Mouse (Mus musculus) midbrain, embryonic 13.5 days (tissue): ENCODE results near the gene Apaf1. TPM values are rescaled to one million over a fixed set of nuclear protein-coding genes. Genes with fewer than 3 reads are reported as not detected.

Experiments
- ATAC-seq: fragments of 200-750 bp; cut with Nextera tagmentation; 2 replicates; pipeline ENCODE4 v1.8.0; 2017; ENCODE audit warnings: mild to moderate bottlenecking, moderate TSS enrichment, moderate library complexity
- H3K27ac ChIP-seq: fragments of 300-500 bp; sonication (generic); 2 replicates; pipeline ENCODE4 v1.5.1; 2015; ENCODE audit warnings: inconsistent platforms, mild to moderate bottlenecking, moderate library complexity
- H3K27me3 ChIP-seq: fragments of 300-500 bp; sonication (generic); 2 replicates; pipeline ENCODE4 v1.6.1; 2015; ENCODE audit warnings: mild to moderate bottlenecking, inconsistent platforms
- H3K36me3 ChIP-seq: fragments of 300-500 bp; sonication (generic); 2 replicates; pipeline ENCODE4 v1.6.1; 2015; ENCODE audit warnings: mild to moderate bottlenecking, inconsistent platforms
- H3K4me1 ChIP-seq: fragments of 300-500 bp; sonication (generic); replicated peaks from 2 replicates; pipeline ENCODE4 v1.6.1; 2015; ENCODE audit warnings: inconsistent platforms
- H3K4me2 ChIP-seq: fragments of 300-500 bp; sonication (generic); replicated peaks from 2 replicates; pipeline ENCODE4 v1.6.1; 2015; ENCODE audit warnings: moderate library complexity, mild to moderate bottlenecking, inconsistent platforms
- H3K4me3 ChIP-seq: fragments of 300-500 bp; sonication (generic); replicated peaks from 2 replicates; pipeline ENCODE4 v1.5.1; 2015; ENCODE audit warnings: mild to moderate bottlenecking, inconsistent platforms
- H3K9ac ChIP-seq: fragments of 300-500 bp; sonication (generic); replicated peaks from 2 replicates; pipeline ENCODE4 v1.6.1; 2015; ENCODE audit warnings: mild to moderate bottlenecking, inconsistent platforms
- H3K9me3 ChIP-seq: fragments of 300-500 bp; sonication (generic); 2 replicates; pipeline ENCODE4 v1.6.1; 2016; ENCODE audit warnings: mild to moderate bottlenecking, inconsistent platforms
- WGBS: fragments of 180-500 bp; shearing (Covaris S2); methylation state at CpG from one replicate; pipeline ENCODE4 v1.1.7; 2015; 5-methylcytosine and 5-hydroxymethylcytosine counted together
- polyA plus RNA-seq: library from polyadenylated mRNA; unstranded; fragments of >200 nt; fragmentation: Nextera tagmentation; extraction: Ambion mirVana; gene quantifications from 2 replicates; pipeline ENCODE4 v1.2.1, GENCODE M21; 2015

The Apaf1 gene
- polyA plus RNA-seq, 1 experiment from 2014 or later: 20.1 TPM

DNA sequence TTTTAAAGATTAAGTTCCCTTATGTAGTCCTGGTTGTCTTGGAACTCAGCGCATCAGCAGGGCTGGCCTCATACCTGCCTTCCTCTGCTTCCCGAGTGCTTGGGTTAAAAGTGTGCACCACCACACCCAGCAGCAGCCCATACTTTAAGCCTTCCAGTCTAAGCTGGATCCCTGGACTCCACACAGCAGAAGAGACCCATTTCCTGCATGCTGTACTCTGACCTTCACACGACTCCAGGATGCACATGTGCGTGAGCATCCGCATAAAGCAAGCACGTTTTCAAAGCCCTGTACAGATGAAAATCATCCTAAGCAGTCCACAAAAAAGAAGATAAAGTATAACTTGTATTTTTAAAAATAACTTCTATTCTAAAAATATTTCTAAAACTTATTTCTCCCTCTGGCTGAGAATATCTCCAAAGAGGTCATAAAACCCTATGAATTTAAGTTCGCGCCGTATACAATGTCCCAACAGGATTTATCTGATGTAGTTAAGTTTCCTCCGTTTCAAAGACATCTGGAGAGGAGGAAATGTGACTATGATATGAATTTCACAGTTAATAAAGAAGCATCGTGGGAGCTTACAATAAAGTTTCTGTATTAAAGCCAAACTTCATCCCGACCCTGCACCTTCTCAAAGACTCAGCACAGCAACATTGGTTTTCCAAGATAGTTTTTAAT is 76.6 kb downstream of the Apaf1 start:
- 93% methylated on average over 12 of the region's 12 CpGs for WGBS
- Histone ChIP-seq H3K27me3 (no peaks in the 10 kb centered on the region), H3K4me1 (no peaks in the 10 kb centered on the region), H3K9me3 (no peaks in the 10 kb centered on the region), H3K9ac (no peak overlapping the region), H3K4me2 (no peak overlapping the region), H3K27ac (no peak overlapping the region), H3K4me3 (no peak overlapping the region), H3K36me3 (peaks cover 29% of the 10 kb centered on the region)
- no peak for ATAC-seq

DNA sequence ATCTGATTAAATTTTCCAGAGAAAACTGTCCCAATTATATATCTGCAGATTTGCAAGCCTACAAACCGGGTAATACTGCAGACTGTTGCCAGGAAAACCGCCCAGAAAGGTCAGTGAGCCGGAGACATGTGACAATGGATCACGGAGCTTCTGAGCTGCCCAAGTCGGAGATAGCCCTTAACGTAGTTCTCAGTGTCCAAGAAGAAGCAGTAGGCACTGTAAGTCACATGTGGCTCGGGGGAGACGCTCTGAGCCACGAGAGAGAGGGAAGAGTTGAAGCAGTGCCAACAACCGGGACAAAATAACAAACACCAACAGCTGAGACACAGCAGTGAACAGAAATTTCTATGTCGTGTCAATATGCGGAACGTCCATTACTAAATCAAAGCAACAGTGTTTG is 81.1 kb downstream of the Apaf1 start:
- Histone ChIP-seq H3K9me3 (no peaks in the 10 kb centered on the region), H3K9ac (no peak overlapping the region), H3K4me2 (no peak overlapping the region), H3K27me3 (no peaks in the 10 kb centered on the region), H3K4me3 (no peak overlapping the region), H3K36me3 (peaks cover 13% of the 10 kb centered on the region), H3K4me1 (no peaks in the 10 kb centered on the region), H3K27ac (no peak overlapping the region)
- ATAC-seq: no peak
- 80% methylated on average over 13 of the region's 13 CpGs for WGBS

GRCm38 (mm10) chr10:90999899-91000298 is 82.7 kb downstream of the Apaf1 start:
- Histone ChIP-seq H3K27ac (no peak overlapping the region), H3K27me3 (no peaks in the 10 kb centered on the region), H3K36me3 (peaks cover 25% of the 10 kb centered on the region), H3K9ac (no peak overlapping the region), H3K4me2 (no peak overlapping the region), H3K4me3 (no peak overlapping the region), H3K9me3 (no peaks in the 10 kb centered on the region), H3K4me1 (no peaks in the 10 kb centered on the region)
- WGBS: 91% methylated on average over 5 of the region's 5 CpGs
- no peak for ATAC-seq

DNA sequence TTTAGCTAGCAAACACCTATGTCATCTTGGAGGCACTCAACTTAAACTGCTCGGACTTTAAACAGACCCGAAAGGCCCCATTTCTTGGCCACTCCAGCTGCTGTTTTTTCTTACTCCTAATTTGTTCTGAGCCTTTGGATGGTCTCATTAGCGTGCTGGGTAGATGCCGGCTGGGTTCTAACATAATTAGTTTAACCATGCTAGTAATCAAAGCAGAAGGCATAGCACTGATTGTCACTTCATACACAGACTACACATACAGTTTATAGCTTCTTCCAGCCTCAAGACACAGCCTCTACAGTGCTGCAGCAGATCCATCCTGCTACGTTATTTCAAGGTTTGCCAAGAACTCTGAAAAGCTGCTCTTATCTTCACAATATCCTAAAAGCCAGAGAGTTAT is 88.7 kb downstream of the Apaf1 start:
- Histone ChIP-seq H3K4me1 (no peaks in the 10 kb centered on the region), H3K27ac (no peak overlapping the region), H3K4me2 (no peak overlapping the region), H3K9ac (no peak overlapping the region), H3K27me3 (no peaks in the 10 kb centered on the region), H3K9me3 (no peaks in the 10 kb centered on the region), H3K4me3 (no peak overlapping the region), H3K36me3 (peaks cover 50% of the 10 kb centered on the region)
- WGBS: 85% methylated on average over 5 of the region's 5 CpGs
- no peak for ATAC-seq

GRCm38 (mm10) chr10:90992237-90992636 is 90.3 kb downstream of the Apaf1 start:
- no peaks in the 10 kb centered on the region for H3K9me3 ChIP-seq
- no peak for ATAC-seq
- peaks cover 52% of the 10 kb centered on the region for H3K36me3 ChIP-seq
- no peak overlapping the region for H3K4me2 ChIP-seq
- no peaks in the 10 kb centered on the region for H3K27me3 ChIP-seq
- no peak overlapping the region for H3K9ac ChIP-seq
- 84% methylated on average over 6 of the region's 6 CpGs for WGBS
- H3K27ac ChIP-seq: no peak overlapping the region
- no peak overlapping the region for H3K4me3 ChIP-seq
- no peaks in the 10 kb centered on the region for H3K4me1 ChIP-seq

- H3K9ac ChIP-seq: no peak overlapping the region
- ATAC-seq: no peak
- H3K4me1 ChIP-seq: no peaks in the 10 kb centered on the region
- 91% methylated on average over 6 of the region's 6 CpGs for WGBS
- no peak overlapping the region for H3K27ac ChIP-seq
- H3K9me3 ChIP-seq: no peaks in the 10 kb centered on the region
- peaks cover 36% of the 10 kb centered on the region for H3K36me3 ChIP-seq
- no peak overlapping the region for H3K4me2 ChIP-seq
- no peak overlapping the region for H3K4me3 ChIP-seq
- no peaks in the 10 kb centered on the region for H3K27me3 ChIP-seq
These were observed 92.2 kb downstream of the Apaf1 start for GRCm38 (mm10) chr10:90990340-90990739.

GRCm38 (mm10) chr10:90983046-90983445 is 99.5 kb downstream of the Apaf1 start:
- no peaks in the 10 kb centered on the region for H3K9me3 ChIP-seq
- H3K4me1 ChIP-seq: no peaks in the 10 kb centered on the region
- H3K9ac ChIP-seq: no peak overlapping the region
- H3K27me3 ChIP-seq: no peaks in the 10 kb centered on the region
- WGBS: 93% methylated on average over 8 of the region's 8 CpGs
- H3K4me3 ChIP-seq: no peak overlapping the region
- no peak overlapping the region for H3K27ac ChIP-seq
- peaks cover 3% of the 10 kb centered on the region; the same call in 1 of the 2 replicates for H3K36me3 ChIP-seq
- ATAC-seq: no peak
- H3K4me2 ChIP-seq: no peak overlapping the region

DNA sequence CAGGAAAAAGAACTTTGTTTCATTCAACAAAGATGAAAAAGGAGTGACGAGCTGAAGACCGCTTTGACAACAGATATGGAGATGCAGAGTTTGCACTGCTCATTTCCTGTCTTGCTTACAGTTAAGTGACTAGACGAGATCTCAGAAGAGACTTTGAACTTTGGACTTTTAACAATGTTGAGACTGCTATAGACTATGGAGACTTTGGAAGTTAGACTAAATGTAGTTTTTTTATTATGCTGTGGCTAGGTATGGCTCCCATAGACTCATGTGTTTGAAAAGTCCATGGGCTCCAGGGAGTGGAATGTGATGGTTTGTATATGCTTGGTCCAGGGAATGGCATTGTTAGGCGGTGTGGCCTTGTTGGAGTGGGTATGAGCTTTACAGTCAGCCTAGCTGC is 100.8 kb downstream of the Apaf1 start:
- Histone ChIP-seq H3K4me3 (no peak overlapping the region), H3K9ac (no peak overlapping the region), H3K36me3 (peaks cover 3% of the 10 kb centered on the region; the same call in 1 of the 2 replicates), H3K4me2 (no peak overlapping the region), H3K27me3 (no peaks in the 10 kb centered on the region), H3K4me1 (no peaks in the 10 kb centered on the region), H3K27ac (no peak overlapping the region), H3K9me3 (no peaks in the 10 kb centered on the region)
- 97% methylated on average over 4 of the region's 4 CpGs for WGBS
- ATAC-seq: no peak

GRCm38 (mm10) chr10:90974491-90974890 is 108.1 kb downstream of the Apaf1 start:
- no peak overlapping the region for H3K9ac ChIP-seq
- no peak overlapping the region for H3K27ac ChIP-seq
- peaks cover 10% of the 10 kb centered on the region; the same call in 1 of the 2 replicates for H3K27me3 ChIP-seq
- ATAC-seq: no peak
- no peaks in the 10 kb centered on the region for H3K9me3 ChIP-seq
- peaks cover 7% of the 10 kb centered on the region for H3K4me1 ChIP-seq
- no peak overlapping the region for H3K4me3 ChIP-seq
- WGBS: 83% methylated on average over 6 of the region's 6 CpGs
- H3K4me2 ChIP-seq: no peak overlapping the region
- no peaks in the 10 kb centered on the region for H3K36me3 ChIP-seq

- Histone ChIP-seq H3K9me3 (no peaks in the 10 kb centered on the region), H3K36me3 (no peaks in the 10 kb centered on the region), H3K4me1 (peaks cover 11% of the 10 kb centered on the region), H3K27ac (no peak overlapping the region), H3K4me3 (no peak overlapping the region), H3K27me3 (peaks cover 14% of the 10 kb centered on the region), H3K9ac (no peak overlapping the region), H3K4me2 (no peak overlapping the region)
- no peak for ATAC-seq
- WGBS: 78% methylated on average over 2 of the region's 2 CpGs
These were observed 108.5 kb downstream of the Apaf1 start for GRCm38 (mm10) chr10:90974084-90974483.

GRCm38 (mm10) chr10:90970560-90970959 is 112.0 kb downstream of the Apaf1 start:
- H3K9me3 ChIP-seq: no peaks in the 10 kb centered on the region
- H3K4me2 ChIP-seq: no peak overlapping the region
- no peak for ATAC-seq
- 36% methylated on average over 4 of the region's 4 CpGs for WGBS
- H3K4me1 ChIP-seq: peaks cover 11% of the 10 kb centered on the region
- H3K27ac ChIP-seq: no peak overlapping the region
- H3K9ac ChIP-seq: no peak overlapping the region
- H3K27me3 ChIP-seq: peaks cover 44% of the 10 kb centered on the region
- no peaks in the 10 kb centered on the region for H3K36me3 ChIP-seq
- no peak overlapping the region for H3K4me3 ChIP-seq

DNA sequence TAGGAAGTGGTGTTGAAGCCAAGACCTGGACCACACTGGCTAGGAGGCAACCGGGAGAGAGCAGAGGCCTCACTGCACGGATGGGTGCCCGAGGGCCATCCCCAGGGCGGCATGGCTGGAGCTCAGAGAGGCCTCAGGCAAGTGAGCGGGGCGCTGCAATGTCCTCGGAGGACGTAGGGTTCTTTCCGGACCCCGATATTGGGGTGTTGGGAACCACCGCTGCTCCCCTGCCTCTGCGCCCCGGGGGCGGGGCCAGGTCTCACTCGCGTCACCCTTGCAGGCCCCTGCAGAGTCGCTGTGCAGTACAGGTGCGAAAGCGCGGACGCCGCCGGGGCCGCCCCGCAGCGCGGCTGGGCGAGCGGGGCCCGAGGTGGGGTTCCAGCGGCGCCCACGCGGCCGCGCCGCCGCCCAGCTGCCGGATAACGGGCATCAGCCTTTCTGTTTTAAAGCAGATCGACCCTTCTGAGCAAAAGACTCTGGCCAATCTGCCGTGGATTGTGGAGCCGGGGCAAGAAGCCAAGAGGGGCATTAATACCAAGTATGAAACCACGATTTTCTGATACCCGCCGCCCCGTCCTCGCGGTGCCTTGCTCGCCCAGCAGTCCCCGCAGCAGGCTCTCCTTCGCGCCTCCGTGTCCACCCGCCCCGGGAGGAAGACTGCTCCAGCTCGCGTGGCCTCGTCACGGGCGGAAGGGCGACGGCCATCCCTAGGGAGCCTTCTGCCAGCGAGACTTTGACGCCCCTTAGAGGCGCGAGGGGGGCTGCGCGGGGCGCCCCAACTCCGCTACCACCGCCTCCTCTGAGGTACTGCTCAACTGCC is 113.0 kb downstream of the Apaf1 start:
- ATAC-seq: peak; percentile 62
- H3K27me3 ChIP-seq: peaks cover 44% of the 10 kb centered on the region
- 2% methylated on average over 72 of the region's 72 CpGs for WGBS

More for the DNA sequence above, 113.0 kb downstream of the Apaf1 start:
- peak overlapping the region; percentile 45 for H3K4me3 ChIP-seq
- peak overlapping the region; percentile 54 for H3K9ac ChIP-seq
- H3K36me3 ChIP-seq: no peaks in the 10 kb centered on the region
- H3K9me3 ChIP-seq: no peaks in the 10 kb centered on the region
- peaks cover 11% of the 10 kb centered on the region for H3K4me1 ChIP-seq
- no peak overlapping the region for H3K27ac ChIP-seq
- peak overlapping the region; percentile 87 for H3K4me2 ChIP-seq
